Mouse (Mus musculus) lung, postnatal 10 days (tissue): ENCODE measurements around the gene Ankrd13b.
A peak's percentile ranks its signal among the peaks of the same experiment; 100 is the strongest.

Source experiments
- DNase-seq: peaks from one replicate; pipeline ENCODE4 v3.0.0; 2021

The Ankrd13b gene

DNA sequence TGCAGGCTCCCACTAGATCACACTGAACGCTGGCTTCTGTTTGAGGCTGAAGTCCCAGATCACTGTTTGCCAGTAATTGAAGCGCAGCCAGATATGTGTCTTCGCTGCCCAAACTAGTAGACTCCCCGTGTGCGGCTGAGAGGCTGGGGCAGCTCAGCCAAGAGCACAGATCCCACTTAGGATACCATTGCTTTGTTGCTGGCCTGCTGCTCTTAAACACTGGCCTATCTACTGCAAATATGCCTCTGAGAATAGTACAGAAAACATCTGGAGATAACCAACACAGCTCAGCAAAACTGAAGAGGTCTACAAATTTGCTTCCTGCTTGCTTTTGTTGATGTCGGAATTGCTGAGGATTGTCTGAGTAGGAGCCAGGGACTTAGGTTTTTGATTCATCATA lies 32.6 kb downstream of the Ankrd13b start:
- peak; percentile 57 for DNase-seq

DNA sequence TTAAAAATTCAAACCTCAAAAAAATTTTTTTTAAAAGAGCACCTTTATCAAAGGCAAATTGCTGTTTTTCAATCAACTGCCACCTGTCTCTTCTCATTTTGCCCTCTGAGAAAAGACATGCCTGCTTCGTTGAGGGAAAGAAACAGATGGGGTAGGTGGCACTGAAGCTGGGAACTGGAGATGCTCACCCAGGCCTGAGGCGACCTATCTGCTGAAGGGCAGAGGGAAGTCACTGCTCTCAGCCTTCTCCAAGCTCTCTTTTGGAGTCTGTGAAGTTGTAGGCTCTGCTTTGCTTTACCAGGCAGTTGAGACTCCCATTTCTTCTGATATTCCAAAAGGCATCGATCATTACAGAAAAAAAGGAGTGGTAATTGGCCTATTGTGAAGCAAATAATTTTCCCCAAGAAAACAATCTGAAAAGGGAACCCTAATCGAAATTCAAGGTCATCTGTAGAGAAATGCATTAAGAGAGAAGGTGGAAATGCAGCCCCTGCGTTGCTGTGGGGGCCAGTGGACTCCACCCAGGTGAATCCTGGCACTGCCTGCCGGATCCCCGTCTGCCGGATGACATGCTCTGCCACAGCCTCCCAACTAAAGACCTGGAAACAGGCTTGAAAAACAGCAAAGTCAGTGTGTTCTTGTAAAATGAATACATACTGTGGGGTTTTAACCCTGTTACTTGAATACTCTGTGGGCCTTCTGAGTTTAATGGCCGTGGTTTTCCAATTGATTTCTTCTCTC lies 33.5 kb downstream of the Ankrd13b start:
- peak; percentile 0 for DNase-seq

DNA sequence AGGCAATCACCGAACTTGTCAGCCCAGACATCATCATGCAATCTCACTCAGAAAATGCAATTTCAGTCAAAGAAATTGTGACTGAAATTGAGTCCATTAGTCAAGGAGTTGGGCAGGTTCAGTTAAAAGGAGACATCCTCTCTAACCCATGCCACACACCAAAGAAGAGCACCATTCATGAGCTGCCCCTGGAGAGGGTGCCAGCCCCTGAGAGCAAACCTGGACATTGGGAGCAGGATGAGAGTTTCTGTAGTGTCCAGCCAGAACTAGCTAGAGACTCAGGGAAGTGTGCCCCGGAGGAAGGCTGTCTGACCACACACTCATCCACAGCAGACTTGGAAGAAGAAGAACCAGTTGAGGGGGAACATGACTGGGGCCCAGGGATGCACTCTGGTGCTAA lies 36.1 kb downstream of the Ankrd13b start:
- no peak for DNase-seq

DNA sequence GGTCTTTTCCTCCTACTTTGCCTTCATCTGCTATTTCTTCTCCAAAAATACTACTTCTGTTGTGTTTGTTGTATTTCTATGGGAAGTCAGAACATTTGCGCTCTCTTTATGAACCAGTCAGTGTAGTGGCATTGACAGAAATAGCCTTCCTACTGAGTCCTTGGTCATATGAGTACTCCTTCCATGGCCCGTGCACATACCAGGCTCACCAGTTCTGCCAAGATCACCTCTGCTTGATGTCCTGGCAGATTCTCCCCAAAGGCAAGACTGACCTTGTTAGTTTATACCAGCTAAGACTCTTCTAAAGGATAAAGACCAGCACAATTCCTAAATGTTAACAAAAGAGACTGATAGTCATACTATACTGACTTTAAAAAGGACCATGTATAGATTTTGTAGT lies 37.8 kb downstream of the Ankrd13b start:
- DNase-seq: no peak

DNA sequence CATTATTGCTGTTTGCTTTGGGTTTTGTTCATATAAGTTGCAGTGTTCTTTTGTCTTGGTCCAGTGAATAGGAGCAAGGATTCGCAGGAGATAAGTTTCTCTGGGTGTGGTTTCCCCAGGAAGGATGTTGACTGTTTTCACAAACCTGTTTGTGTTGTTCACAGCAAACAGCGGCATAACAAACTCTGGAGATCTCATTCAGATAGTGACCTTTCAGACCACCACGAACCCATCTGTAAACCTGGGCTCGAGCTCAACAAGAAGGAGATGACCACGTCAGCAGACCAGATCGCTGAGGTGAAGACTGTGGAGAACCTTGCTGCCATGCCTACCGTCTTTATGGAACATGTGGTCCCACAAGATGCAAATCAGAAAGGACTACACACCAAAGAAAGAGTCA lies 40.3 kb downstream of the Ankrd13b start:
- no peak for DNase-seq

DNA sequence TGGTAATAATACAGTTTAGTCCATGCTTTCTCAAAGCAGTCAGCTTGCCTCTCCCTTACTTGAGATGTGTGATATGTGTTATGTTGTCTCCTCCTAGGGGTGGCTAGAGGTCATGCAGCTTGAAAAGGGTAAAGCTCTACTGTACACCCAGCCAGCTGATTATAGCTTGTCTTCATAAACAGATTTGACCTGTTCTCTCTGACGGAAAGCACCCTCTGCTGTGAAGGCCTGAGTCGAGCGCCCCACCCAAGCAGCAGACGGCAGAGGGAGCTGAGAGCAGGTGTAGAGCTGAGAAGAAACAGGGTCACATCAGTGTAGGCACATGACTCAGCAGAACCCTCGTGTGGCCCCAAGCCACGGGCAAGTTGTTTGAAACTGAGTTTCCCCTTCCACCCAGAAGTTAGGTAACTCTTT lies 42.8 kb downstream of the Ankrd13b start:
- peak; percentile 83 for DNase-seq

DNA sequence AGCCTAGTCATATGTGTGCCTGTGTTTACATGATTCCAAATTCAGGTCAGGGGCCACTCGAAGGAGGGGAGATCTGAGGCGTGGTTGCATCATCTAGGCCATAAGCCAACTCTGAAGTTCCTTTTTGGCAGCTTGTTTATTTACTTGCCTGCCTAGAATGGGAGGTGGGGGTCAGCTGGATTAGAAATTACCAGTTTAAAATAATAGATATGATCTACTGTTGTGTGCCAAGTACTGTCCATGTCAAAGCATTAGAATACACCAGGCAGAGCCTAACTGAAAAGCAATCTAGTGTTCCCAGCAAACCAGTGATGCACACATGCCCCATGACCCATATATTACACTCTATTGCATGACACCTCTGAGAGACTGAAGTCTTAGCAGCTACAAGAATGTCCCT lies 44.5 kb downstream of the Ankrd13b start:
- peak; percentile 88 for DNase-seq

DNA sequence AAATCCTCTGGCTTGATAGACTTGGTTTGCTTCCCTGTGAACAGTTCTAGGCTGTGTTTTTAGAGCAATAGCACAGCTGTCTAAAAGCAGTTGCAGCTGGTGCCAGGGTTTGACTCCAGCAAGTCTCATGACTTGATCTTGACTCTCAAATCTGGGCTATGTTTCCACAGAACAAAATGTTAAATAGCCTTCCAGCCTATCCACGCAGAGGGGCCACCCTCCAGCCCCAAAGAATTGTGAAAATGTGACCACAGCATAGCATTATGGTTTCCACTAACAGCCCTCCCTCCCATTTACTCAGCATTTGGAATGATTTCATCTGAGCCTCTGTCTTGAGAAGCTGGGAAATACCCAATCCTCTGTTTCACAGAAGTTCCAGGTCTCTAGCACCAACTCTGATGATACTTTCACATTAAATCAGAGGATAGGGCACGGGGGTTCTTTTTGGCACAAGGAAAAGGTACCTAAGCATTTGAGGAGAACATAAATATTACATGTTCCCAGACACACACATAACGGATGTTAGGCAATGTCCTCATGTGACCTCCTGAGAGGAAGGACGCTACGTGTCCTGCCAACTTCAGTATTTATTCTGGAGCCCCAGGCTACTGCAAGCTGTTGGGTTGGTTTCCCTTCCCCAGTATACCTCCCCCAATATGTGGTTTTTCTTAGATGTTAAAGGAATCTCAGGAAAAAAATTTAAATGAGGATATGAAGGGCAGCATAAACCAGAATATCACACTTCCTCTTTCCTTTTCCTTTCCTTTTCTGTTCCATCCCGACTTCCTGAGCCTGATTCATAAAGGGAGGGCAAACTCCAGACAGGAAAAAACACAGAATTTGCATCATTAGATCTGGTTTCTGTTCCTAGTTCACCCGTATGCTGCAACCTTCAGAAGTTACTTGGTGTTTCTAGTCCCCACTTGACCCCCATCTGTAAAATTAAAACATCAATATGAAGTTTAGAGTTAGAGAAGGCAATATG lies 47.0 kb downstream of the Ankrd13b start:
- DNase-seq: peak; percentile 84

DNA sequence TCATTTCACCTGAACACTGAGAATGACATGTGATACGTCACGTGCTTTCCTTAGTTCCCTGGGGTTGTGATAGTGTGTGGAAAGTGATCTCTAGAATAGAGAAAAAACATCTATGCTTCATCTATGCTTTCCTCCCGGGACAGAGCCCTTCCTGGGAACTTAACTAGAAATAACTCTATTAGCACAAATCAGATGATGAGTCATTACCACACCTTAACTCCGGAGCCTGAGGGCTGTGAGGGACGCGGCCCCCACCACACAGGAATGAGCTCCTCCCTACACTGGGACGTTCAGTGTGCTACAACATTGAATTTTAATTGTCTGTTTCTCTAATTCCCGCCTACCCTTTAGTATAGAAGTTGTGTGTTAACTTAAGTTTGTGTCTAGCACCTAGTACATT lies 48.5 kb downstream of the Ankrd13b start:
- no peak for DNase-seq

DNA sequence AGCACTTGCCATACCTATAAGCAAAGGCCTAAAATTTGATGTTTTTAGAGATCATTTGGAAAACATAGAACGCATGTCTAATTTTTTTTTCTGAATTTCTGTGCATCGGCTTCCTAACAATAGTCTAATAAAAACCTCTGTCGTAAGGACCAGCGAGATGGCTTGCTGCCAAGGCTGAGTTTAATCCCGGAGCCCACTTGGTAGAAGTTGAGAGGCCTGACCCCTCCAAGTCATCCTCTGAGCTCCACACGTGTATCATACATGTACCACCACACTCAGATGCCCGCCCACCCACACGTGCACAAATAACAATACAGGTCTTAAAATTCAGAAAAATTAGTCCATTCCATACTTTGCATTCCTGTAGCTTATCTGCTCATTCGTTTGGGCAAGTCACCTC lies 49.4 kb downstream of the Ankrd13b start:
- DNase-seq: no peak

DNA sequence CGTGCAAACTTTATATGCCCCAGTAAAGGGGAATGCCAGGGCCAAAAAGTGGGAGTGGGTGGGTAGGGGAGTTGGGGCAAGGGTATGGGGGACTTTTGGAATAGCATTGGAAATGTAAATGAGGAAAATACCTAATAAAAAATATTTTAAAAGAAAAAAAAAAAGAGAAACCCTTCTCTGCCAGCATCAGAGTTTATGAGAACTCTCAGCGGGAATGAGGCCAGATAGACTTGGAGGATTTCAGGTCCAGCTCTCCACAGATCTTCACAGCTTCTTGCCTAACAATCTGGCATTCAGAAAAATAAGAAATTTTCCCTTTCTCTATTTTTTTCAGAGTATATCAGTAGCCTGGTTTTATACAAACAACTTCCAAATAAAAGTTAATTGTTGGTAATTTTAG lies 52.5 kb downstream of the Ankrd13b start:
- no peak for DNase-seq

DNA sequence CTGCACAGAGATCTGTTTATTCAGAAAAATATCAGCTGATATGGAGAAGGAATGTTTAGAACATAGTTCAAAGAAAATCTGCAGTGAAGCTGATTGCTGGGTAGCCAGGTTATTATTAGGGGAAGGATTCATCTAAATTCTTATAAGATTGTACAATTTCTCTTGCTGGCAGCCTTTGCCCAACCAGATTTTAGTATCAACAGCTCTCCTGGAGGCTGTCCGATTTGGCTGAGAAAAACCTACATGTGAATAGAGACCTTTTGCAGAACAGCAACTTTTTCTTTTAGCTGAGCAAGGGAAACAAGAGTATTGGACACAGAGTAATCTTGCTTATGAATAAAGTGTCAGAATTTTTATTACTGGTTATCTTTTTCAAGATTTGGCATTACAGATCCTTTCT lies 61.0 kb downstream of the Ankrd13b start:
- no peak for DNase-seq

DNA sequence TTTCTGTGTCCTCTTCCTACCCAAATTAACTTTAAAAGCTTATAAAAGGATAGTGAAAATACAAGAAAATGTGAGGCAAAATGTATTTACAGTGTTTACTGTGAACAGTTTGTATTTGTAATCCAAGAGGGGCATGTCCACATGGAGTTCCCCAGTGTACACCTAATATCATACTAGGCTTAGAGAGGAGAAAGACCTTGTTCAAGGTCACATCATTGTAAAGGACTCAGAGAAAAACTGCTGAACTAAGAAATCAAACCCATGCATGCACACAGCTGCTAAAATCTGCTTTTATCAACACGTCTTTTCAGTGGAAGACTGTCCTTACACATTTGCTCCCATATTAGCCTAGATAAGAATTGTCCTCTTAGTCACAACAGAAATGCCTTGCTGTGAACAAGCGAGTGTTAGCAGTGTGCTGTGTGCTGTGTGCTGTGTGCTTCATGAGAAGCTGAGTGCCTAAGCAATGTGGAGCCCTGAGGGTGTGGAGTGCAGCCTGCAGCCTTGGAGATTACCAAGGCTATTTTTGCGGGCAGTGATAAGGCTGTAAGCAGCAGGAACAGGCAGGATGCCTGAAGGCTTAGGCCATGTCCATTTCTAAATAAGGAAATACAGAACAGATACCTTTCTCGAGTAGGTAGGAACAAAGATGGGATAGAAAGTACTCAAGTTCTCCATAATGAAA lies 66.2 kb downstream of the Ankrd13b start:
- no peak for DNase-seq
